Mouse (Mus musculus) thymus, adult 2 months (tissue): ENCODE results near the gene Dstn. TPM values are rescaled to one million over a fixed set of nuclear protein-coding genes. Genes with fewer than 3 reads are reported as not detected.

Experiments used
- DNase-seq: peaks from one replicate; pipeline ENCODE4 v3.0.0; 2021
- H3K27ac ChIP-seq: fragments of 200-500 bp; 2 replicates; pipeline ENCODE4 v1.5.1; 2012; ENCODE audit warnings: low read length, control low read depth; ENCODE audit not compliant: control insufficient read depth, insufficient read depth
- H3K27me3 ChIP-seq: fragments of 200-500 bp; 2 replicates; pipeline ENCODE4 v1.6.1; 2012; ENCODE audit warnings: mild to moderate bottlenecking, low read length, moderate library complexity, mixed read lengths; ENCODE audit not compliant: control insufficient read depth, insufficient read depth
- H3K36me3 ChIP-seq: fragments of 200-500 bp; 2 replicates; pipeline ENCODE4 v1.6.1; 2012; ENCODE audit warnings: mild to moderate bottlenecking, low read length, moderate library complexity; ENCODE audit not compliant: control insufficient read depth, insufficient read depth
- H3K4me1 ChIP-seq: fragments of 200-500 bp; replicated peaks from 2 replicates; pipeline ENCODE4 v1.6.1; 2012; ENCODE audit warnings: low read length; ENCODE audit not compliant: control insufficient read depth, insufficient read depth
- H3K4me3 ChIP-seq: fragments of 200-500 bp; 2 replicates; pipeline ENCODE4 v1.5.1; 2012; ENCODE audit warnings: mild to moderate bottlenecking, low read length, control low read depth, moderate library complexity; ENCODE audit not compliant: control insufficient read depth, insufficient read depth
- CTCF ChIP-seq: fragments of 200-500 bp; IDR thresholded peaks from 2 replicates; pipeline ENCODE4 v1.5.1; 2012; ENCODE audit warnings: mild to moderate bottlenecking, control low read depth, low read length, moderate library complexity, borderline replicate concordance; ENCODE audit not compliant: control insufficient read depth, poor library complexity, insufficient read depth; ENCODE audit errors: extremely low read depth
- POLR2A ChIP-seq: fragments of 200-500 bp; IDR thresholded peaks from 2 replicates; pipeline ENCODE4 v1.6.1; 2012; ENCODE audit warnings: mild to moderate bottlenecking, low read length, control low read depth, moderate library complexity; ENCODE audit not compliant: control insufficient read depth, poor library complexity, insufficient read depth; ENCODE audit errors: extremely low read depth
- WGBS: fragments of 180-500 bp; shearing (Covaris S2); methylation state at CpG from one replicate; pipeline ENCODE4 v1.1.7; 2018; 5-methylcytosine and 5-hydroxymethylcytosine counted together
- polyA plus RNA-seq: library from polyadenylated mRNA; depleted of rRNA; stranded (reverse); fragments of >200 nt; gene quantifications from 2 replicates; pipeline ENCODE4 v1.2.3, GENCODE M21; 2012

Gene Dstn
- polyA plus RNA-seq, 1 experiment = 15.6 TPM

GRCm38 (mm10) chr2:143946399-143946798, 31.3 kb downstream of the Dstn start:
- H3K36me3 ChIP-seq = peaks cover 21% of the 10 kb centered on the region
- DNase-seq = no peak
- H3K4me1 ChIP-seq = no peaks in the 10 kb centered on the region
- TF ChIP-seq CTCF (no peak), POLR2A (no peak)
- H3K4me3 ChIP-seq = no peak overlapping the region
- no peak overlapping the region for H3K27ac ChIP-seq
- 94% methylated on average over 2 of the region's 2 CpGs for WGBS
- H3K27me3 ChIP-seq = no peaks in the 10 kb centered on the region

- DNase-seq = no peak
- Histone ChIP-seq H3K4me1 (no peaks in the 10 kb centered on the region), H3K36me3 (peaks cover 21% of the 10 kb centered on the region), H3K27ac (no peak overlapping the region), H3K4me3 (no peak overlapping the region), H3K27me3 (no peaks in the 10 kb centered on the region)
- whole genome bisulfite sequencing = 88% methylated on average over 3 of the region's 3 CpGs
- TF ChIP-seq CTCF (no peak), POLR2A (no peak)
Measured at GRCm38 (mm10) chr2:143947981-143948380, 32.9 kb downstream of the Dstn start.

GRCm38 (mm10) chr2:143948416-143948815, 33.3 kb downstream of the Dstn start:
- 94% methylated on average over 4 of the region's 4 CpGs for WGBS

GRCm38 (mm10) chr2:143949217-143949616, 34.1 kb downstream of the Dstn start:
- TF ChIP-seq CTCF (no peak), POLR2A (no peak)
- no peak overlapping the region for H3K4me3 ChIP-seq
- H3K27ac ChIP-seq = no peak overlapping the region
- H3K27me3 ChIP-seq = no peaks in the 10 kb centered on the region
- 98% methylated on average over 6 of the region's 6 CpGs for WGBS
- no peaks in the 10 kb centered on the region for H3K4me1 ChIP-seq
- DNase-seq = no peak
- H3K36me3 ChIP-seq = peaks cover 23% of the 10 kb centered on the region

More at GRCm38 (mm10) chr2:143948416-143948815, 33.3 kb downstream of the Dstn start:
- Histone ChIP-seq H3K27ac (no peak overlapping the region), H3K27me3 (no peaks in the 10 kb centered on the region), H3K4me3 (no peak overlapping the region), H3K36me3 (peaks cover 21% of the 10 kb centered on the region), H3K4me1 (no peaks in the 10 kb centered on the region)
- TF ChIP-seq CTCF (no peak), POLR2A (no peak)
- DNase-seq = no peak

- WGBS = 96% methylated on average over 5 of the region's 5 CpGs
- DNase-seq = no peak
- Histone ChIP-seq H3K36me3 (peaks cover 30% of the 10 kb centered on the region), H3K4me3 (no peak overlapping the region), H3K27ac (no peak overlapping the region), H3K4me1 (no peaks in the 10 kb centered on the region), H3K27me3 (no peaks in the 10 kb centered on the region)
- TF ChIP-seq POLR2A = no peak
- TF ChIP-seq CTCF = no peak
Measured at GRCm38 (mm10) chr2:143950290-143951027, 35.3 kb downstream of the Dstn start.

GRCm38 (mm10) chr2:143951028-143951420, 35.9 kb downstream of the Dstn start:
- DNase-seq = no peak
- H3K4me3 ChIP-seq = no peak overlapping the region
- H3K36me3 ChIP-seq = peaks cover 30% of the 10 kb centered on the region
- no peaks in the 10 kb centered on the region for H3K4me1 ChIP-seq
- TF ChIP-seq CTCF (no peak), POLR2A (no peak)
- WGBS = 90% methylated on average over 1 of the region's 1 CpGs
- H3K27ac ChIP-seq = no peak overlapping the region
- H3K27me3 ChIP-seq = no peaks in the 10 kb centered on the region
